In genomic region chr7:80203638-80204096, GRCm38 (mm10) we compare ENCODE assay signal across 10 mouse cellular contexts. TPM values are rescaled to one million over a fixed set of nuclear protein-coding genes. Genes with fewer than 3 reads are reported as not detected.
DNase-seq lines count a peak whose midpoint lies in the region; ATAC-seq and TF ChIP-seq lines count a peak whose summit lies in the region.
"Had no signal": no experiment of that assay in that cellular context is flagged by ENCODE, and none has a peak within 500 bp of the region (broad histone marks: within the 10 kb centered on the region; RNA-seq: fewer than 3 reads in every experiment).

No protein-coding gene starts in this region.

- H3K4me2 ChIP-seq in forebrain, embryonic 12.5 days = no peak overlapping the region
- no peak overlapping the region for H3K4me2 ChIP-seq in forebrain, postnatal 0 days (ENCODE audit: low read depth)
- no peak overlapping the region for H3K4me2 ChIP-seq in intestine, postnatal 0 days (replicated peaks; ENCODE audit: low read depth)
- H3K4me2 ChIP-seq in neural tube, embryonic 13.5 days = peak overlapping the region; percentile 13; the same call in 1 of the 2 replicates
- H3K4me2 ChIP-seq in kidney, embryonic 16.5 days (replicated peaks; ENCODE audit: low read depth, low read length) = no peak overlapping the region
- H3K4me2 ChIP-seq: lung, embryonic 14.5 days had no signal

- TF ChIP-seq POLR2A in brain, embryonic 14.5 days (IDR thresholded peaks at IDR 0.05; ENCODE audit: borderline replicate concordance, extremely low read depth, insufficient read depth, insufficient read length, poor library complexity, severe bottlenecking) = no peak

- peak overlapping the region; percentile 70 for H3K27ac ChIP-seq in forebrain, embryonic 12.5 days
- H3K27ac ChIP-seq in forebrain, postnatal 0 days (ENCODE audit: low read depth, low read length) = no peak overlapping the region
- peak overlapping the region; percentile 97 for H3K27ac ChIP-seq in intestine, postnatal 0 days (ENCODE audit: low read depth, low read length)
- peak overlapping the region; percentile 86 for H3K27ac ChIP-seq in neural tube, embryonic 13.5 days (replicated peaks)
- no peak overlapping the region for H3K27ac ChIP-seq in kidney, embryonic 16.5 days (ENCODE audit: low read length)

- DNase-seq in forebrain, postnatal 0 days = no peak
- DNase-seq in brain, embryonic 14.5 days (ENCODE audit: low read depth) = peak; percentile 43
- no peak for DNase-seq in thymus, adult 18-20 months
- no peak for DNase-seq in heart, adult 9 months (ENCODE audit: low spot score in 2 of 2)
- DNase-seq: cerebellum, postnatal 36 days; lung, embryonic 14.5 days had no signal

- 0 out of 2 replicates have a peak, but pooled peaks cover 3% of the 10 kb centered on the region for H3K36me3 ChIP-seq in forebrain, embryonic 12.5 days (replicated peaks)
- H3K36me3 ChIP-seq in forebrain, postnatal 0 days (ENCODE audit: insufficient read depth) = 0 out of 2 replicates have a peak, but pooled peaks cover 6% of the 10 kb centered on the region
- H3K36me3 ChIP-seq in intestine, postnatal 0 days (ENCODE audit: control insufficient read depth, insufficient read depth) = peaks cover 17% of the 10 kb centered on the region; the same call in 1 of the 2 replicates
- 0 out of 2 replicates have a peak, but pooled peaks cover 5% of the 10 kb centered on the region for H3K36me3 ChIP-seq in neural tube, embryonic 13.5 days
- H3K36me3 ChIP-seq in kidney, embryonic 16.5 days (ENCODE audit: insufficient read depth, low read length) = no peaks in the 10 kb centered on the region

- H3K4me3 ChIP-seq in forebrain, embryonic 12.5 days (replicated peaks) = no peak overlapping the region
- no peak overlapping the region for H3K4me3 ChIP-seq in forebrain, postnatal 0 days (ENCODE audit: low read depth, low read length)
- H3K4me3 ChIP-seq in intestine, postnatal 0 days (ENCODE audit: low read depth, low read length) = no peak overlapping the region
- H3K4me3 ChIP-seq in neural tube, embryonic 13.5 days = no peak overlapping the region
- no peak overlapping the region for H3K4me3 ChIP-seq in kidney, embryonic 16.5 days (ENCODE audit: low read length)

- ATAC-seq in forebrain, embryonic 12.5 days (ENCODE audit: low FRiP score) = no peak
- no peak for ATAC-seq in forebrain, postnatal 0 days
- ATAC-seq in intestine, postnatal 0 days = no peak
- ATAC-seq in neural tube, embryonic 13.5 days (ENCODE audit: low read depth) = no peak
- no peak for ATAC-seq in kidney, embryonic 16.5 days (ENCODE audit: low FRiP score, low TSS enrichment)

- no peaks in the 10 kb centered on the region for H3K27me3 ChIP-seq in forebrain, embryonic 12.5 days
- no peaks in the 10 kb centered on the region for H3K27me3 ChIP-seq in forebrain, postnatal 0 days (ENCODE audit: insufficient read depth, low read length)
- no peaks in the 10 kb centered on the region for H3K27me3 ChIP-seq in intestine, postnatal 0 days (replicated peaks; ENCODE audit: control insufficient read depth, insufficient read depth, low read length)
- H3K27me3 ChIP-seq in neural tube, embryonic 13.5 days = no peaks in the 10 kb centered on the region
- no peaks in the 10 kb centered on the region for H3K27me3 ChIP-seq in kidney, embryonic 16.5 days (ENCODE audit: insufficient read depth, low read length)

- H3K4me1 ChIP-seq in forebrain, embryonic 12.5 days = peaks cover 83% of the 10 kb centered on the region
- H3K4me1 ChIP-seq in forebrain, postnatal 0 days (ENCODE audit: insufficient read depth) = peaks cover 27% of the 10 kb centered on the region
- peaks cover 24% of the 10 kb centered on the region; the same call in 1 of the 2 replicates for H3K4me1 ChIP-seq in intestine, postnatal 0 days (replicated peaks; ENCODE audit: control insufficient read depth, insufficient read depth, low read length)
- H3K4me1 ChIP-seq in neural tube, embryonic 13.5 days (replicated peaks) = peaks cover 90% of the 10 kb centered on the region
- peaks cover 72% of the 10 kb centered on the region for H3K4me1 ChIP-seq in kidney, embryonic 16.5 days (ENCODE audit: insufficient read depth, low read length)

- TF ChIP-seq CTCF in forebrain, postnatal 0 days (IDR thresholded peaks at IDR 0.05; ENCODE audit: low read depth) = no peak
- no peak for TF ChIP-seq CTCF in brain, embryonic 14.5 days (IDR thresholded peaks at IDR 0.05; ENCODE audit: borderline replicate concordance, extremely low read depth, insufficient read depth, insufficient read length)
- no peak for TF ChIP-seq CTCF in intestine, postnatal 0 days (IDR thresholded peaks at IDR 0.05; ENCODE audit: low read depth)

- H3K9ac ChIP-seq in forebrain, embryonic 12.5 days = no peak overlapping the region
- no peak overlapping the region for H3K9ac ChIP-seq in forebrain, postnatal 0 days
- H3K9ac ChIP-seq in intestine, postnatal 0 days (ENCODE audit: low read depth, low read length) = no peak overlapping the region
- peak overlapping the region; percentile 41 for H3K9ac ChIP-seq in neural tube, embryonic 13.5 days
- no peak overlapping the region for H3K9ac ChIP-seq in kidney, embryonic 16.5 days (replicated peaks; ENCODE audit: low read length)
- H3K9ac ChIP-seq: lung, embryonic 14.5 days had no signal

- WGBS in forebrain, embryonic 12.5 days = 52% methylated on average over 12 of the region's 12 CpGs
- 46% methylated on average over 12 of the region's 12 CpGs for WGBS in forebrain, postnatal 0 days
- WGBS in intestine, postnatal 0 days = 53% methylated on average over 12 of the region's 12 CpGs
- WGBS in neural tube, embryonic 13.5 days = 40% methylated on average over 12 of the region's 12 CpGs
- WGBS in kidney, embryonic 16.5 days = 41% methylated on average over 12 of the region's 12 CpGs

- no peaks in the 10 kb centered on the region for H3K9me3 ChIP-seq in forebrain, embryonic 12.5 days
- no peaks in the 10 kb centered on the region for H3K9me3 ChIP-seq in forebrain, postnatal 0 days (ENCODE audit: low read length)
- H3K9me3 ChIP-seq in intestine, postnatal 0 days (ENCODE audit: control insufficient read depth) = no peaks in the 10 kb centered on the region
- no peaks in the 10 kb centered on the region for H3K9me3 ChIP-seq in neural tube, embryonic 13.5 days
- no peaks in the 10 kb centered on the region for H3K9me3 ChIP-seq in kidney, embryonic 16.5 days (ENCODE audit: low read length)

RNA-seq across cellular contexts. Expression of gene Sema4b, which starts 17.0 kb away (rescaled TPM):
- polyA plus RNA-seq in forebrain, embryonic 12.5 days (2016; fragmentation: Nextera tagmentation; extraction: Ambion mirVana) = 16.7 and 19.4 TPM in 2 replicates
- total RNA-seq in forebrain, postnatal 0 days (2014; rRNA removed) = 24.5 and 35.6 TPM in 2 replicates
- 17.0 and 22.4 TPM in 2 replicates for polyA plus RNA-seq in forebrain, postnatal 0 days (2015; fragmentation: Nextera tagmentation; extraction: Ambion mirVana)
- 14.7 and 23.6 TPM in 2 replicates for polyA plus RNA-seq in brain, embryonic 14.5 days (2012; rRNA removed)
- 23.1 and 25.1 TPM in 2 replicates for polyA plus RNA-seq in intestine, postnatal 0 days (2015; fragmentation: Nextera tagmentation; extraction: Ambion mirVana)
- polyA plus RNA-seq in neural tube, embryonic 13.5 days (2015; fragmentation: Nextera tagmentation; extraction: Ambion mirVana) = 22.1 and 23.2 TPM in 2 replicates
- 17.7 and 23.7 TPM in 2 replicates for polyA plus RNA-seq in kidney, embryonic 16.5 days (2015; fragmentation: Nextera tagmentation; extraction: Ambion mirVana)

RNA-seq across cellular contexts. Expression of gene Cib1, which starts 28.9 kb away (rescaled TPM):
- polyA plus RNA-seq in forebrain, embryonic 12.5 days (2016; fragmentation: Nextera tagmentation; extraction: Ambion mirVana) = 34.7 and 41.6 TPM in 2 replicates
- total RNA-seq in forebrain, postnatal 0 days (2014; rRNA removed) = 11.3 and 16.4 TPM in 2 replicates
- 29.0 and 29.3 TPM in 2 replicates for polyA plus RNA-seq in forebrain, postnatal 0 days (2015; fragmentation: Nextera tagmentation; extraction: Ambion mirVana)
- polyA plus RNA-seq in brain, embryonic 14.5 days (2012; rRNA removed) = 25.7 and 31.1 TPM in 2 replicates
- 526 and 531 TPM in 2 replicates for polyA plus RNA-seq in intestine, postnatal 0 days (2015; fragmentation: Nextera tagmentation; extraction: Ambion mirVana)
- 31.0 and 34.6 TPM in 2 replicates for polyA plus RNA-seq in neural tube, embryonic 13.5 days (2015; fragmentation: Nextera tagmentation; extraction: Ambion mirVana)
- 131 and 144 TPM in 2 replicates for polyA plus RNA-seq in kidney, embryonic 16.5 days (2015; fragmentation: Nextera tagmentation; extraction: Ambion mirVana)

RNA-seq across cellular contexts. Expression of gene Gdpgp1, which starts 29.0 kb away (rescaled TPM):
- polyA plus RNA-seq in forebrain, embryonic 12.5 days (2016; fragmentation: Nextera tagmentation; extraction: Ambion mirVana) = 4.2 and 4.8 TPM in 2 replicates
- 4.1 and 5.8 TPM in 2 replicates for total RNA-seq in forebrain, postnatal 0 days (2014; rRNA removed)
- polyA plus RNA-seq in forebrain, postnatal 0 days (2015; fragmentation: Nextera tagmentation; extraction: Ambion mirVana) = 1.3 and 2.6 TPM in 2 replicates
- polyA plus RNA-seq in brain, embryonic 14.5 days (2012; rRNA removed) = 2.3 and 3.4 TPM in 2 replicates
- polyA plus RNA-seq in intestine, postnatal 0 days (2015; fragmentation: Nextera tagmentation; extraction: Ambion mirVana) = 6.5 and 7.4 TPM in 2 replicates
- 4.5 TPM in 2 replicates for polyA plus RNA-seq in neural tube, embryonic 13.5 days (2015; fragmentation: Nextera tagmentation; extraction: Ambion mirVana)
- polyA plus RNA-seq in kidney, embryonic 16.5 days (2015; fragmentation: Nextera tagmentation; extraction: Ambion mirVana) = 3.5 and 4.0 TPM in 2 replicates

RNA-seq across cellular contexts. Expression of gene Ttll13, which starts 42.5 kb away (rescaled TPM):
- 1.1 and 1.3 TPM in 2 replicates for polyA plus RNA-seq in forebrain, embryonic 12.5 days (2016; fragmentation: Nextera tagmentation; extraction: Ambion mirVana)
- total RNA-seq in forebrain, postnatal 0 days (2014; rRNA removed) = 0.48 and 2.0 TPM in 2 replicates
- 1.4 and 1.5 TPM in 2 replicates for polyA plus RNA-seq in forebrain, postnatal 0 days (2015; fragmentation: Nextera tagmentation; extraction: Ambion mirVana)
- polyA plus RNA-seq in brain, embryonic 14.5 days (2012; rRNA removed) = 0.79 and 1.2 TPM in 2 replicates
- polyA plus RNA-seq in intestine, postnatal 0 days (2015; fragmentation: Nextera tagmentation; extraction: Ambion mirVana) = 0.77 and 1.3 TPM in 2 replicates
- polyA plus RNA-seq in neural tube, embryonic 13.5 days (2015; fragmentation: Nextera tagmentation; extraction: Ambion mirVana) = 1.6 and 2.8 TPM in 2 replicates
- 0.87 and 1.4 TPM in 2 replicates for polyA plus RNA-seq in kidney, embryonic 16.5 days (2015; fragmentation: Nextera tagmentation; extraction: Ambion mirVana)

RNA-seq across cellular contexts. Expression of gene Ngrn, which starts 57.3 kb away (rescaled TPM):
- 56.8 TPM in 2 replicates for polyA plus RNA-seq in forebrain, embryonic 12.5 days (2016; fragmentation: Nextera tagmentation; extraction: Ambion mirVana)
- 67.2 and 74.9 TPM in 2 replicates for total RNA-seq in forebrain, postnatal 0 days (2014; rRNA removed)
- polyA plus RNA-seq in forebrain, postnatal 0 days (2015; fragmentation: Nextera tagmentation; extraction: Ambion mirVana) = 71.4 and 72.0 TPM in 2 replicates
- polyA plus RNA-seq in brain, embryonic 14.5 days (2012; rRNA removed) = 50.9 and 65.2 TPM in 2 replicates
- polyA plus RNA-seq in intestine, postnatal 0 days (2015; fragmentation: Nextera tagmentation; extraction: Ambion mirVana) = 28.2 and 30.2 TPM in 2 replicates
- polyA plus RNA-seq in neural tube, embryonic 13.5 days (2015; fragmentation: Nextera tagmentation; extraction: Ambion mirVana) = 57.5 and 62.6 TPM in 2 replicates
- polyA plus RNA-seq in kidney, embryonic 16.5 days (2015; fragmentation: Nextera tagmentation; extraction: Ambion mirVana) = 51.7 and 51.9 TPM in 2 replicates

Comparison
In these comparisons a context has a peak if more than half of its experiments do, and no peak if none do; other contexts are left out.
1. H3K27ac ChIP-seq: peak in forebrain, embryonic 12.5 days (single experiment), intestine, postnatal 0 days (single experiment) and neural tube, embryonic 13.5 days (single experiment); none in forebrain, postnatal 0 days (single experiment) and kidney, embryonic 16.5 days (single experiment).